Mouse (Mus musculus) gonadal fat pad, adult 2 months (tissue): Measurements from ENCODE around the gene Pim3. TPM values are rescaled to one million over a fixed set of nuclear protein-coding genes. Genes with fewer than 3 reads are reported as not detected.
A peak's percentile ranks its signal among the peaks of the same experiment; 100 is the strongest.

Source experiments
- DNase-seq: peaks from one replicate; pipeline ENCODE4 v3.0.0-alpha.2; 2012; ENCODE audit warnings: low read depth
- polyA plus RNA-seq: library from polyadenylated mRNA; depleted of rRNA; stranded (reverse); fragments of >200 nt; gene quantifications from 2 replicates; pipeline ENCODE4 v1.2.3, GENCODE M21; 2012

Pim3 gene
- polyA plus RNA-seq, 1 experiment, result 51.8 TPM

DNA sequence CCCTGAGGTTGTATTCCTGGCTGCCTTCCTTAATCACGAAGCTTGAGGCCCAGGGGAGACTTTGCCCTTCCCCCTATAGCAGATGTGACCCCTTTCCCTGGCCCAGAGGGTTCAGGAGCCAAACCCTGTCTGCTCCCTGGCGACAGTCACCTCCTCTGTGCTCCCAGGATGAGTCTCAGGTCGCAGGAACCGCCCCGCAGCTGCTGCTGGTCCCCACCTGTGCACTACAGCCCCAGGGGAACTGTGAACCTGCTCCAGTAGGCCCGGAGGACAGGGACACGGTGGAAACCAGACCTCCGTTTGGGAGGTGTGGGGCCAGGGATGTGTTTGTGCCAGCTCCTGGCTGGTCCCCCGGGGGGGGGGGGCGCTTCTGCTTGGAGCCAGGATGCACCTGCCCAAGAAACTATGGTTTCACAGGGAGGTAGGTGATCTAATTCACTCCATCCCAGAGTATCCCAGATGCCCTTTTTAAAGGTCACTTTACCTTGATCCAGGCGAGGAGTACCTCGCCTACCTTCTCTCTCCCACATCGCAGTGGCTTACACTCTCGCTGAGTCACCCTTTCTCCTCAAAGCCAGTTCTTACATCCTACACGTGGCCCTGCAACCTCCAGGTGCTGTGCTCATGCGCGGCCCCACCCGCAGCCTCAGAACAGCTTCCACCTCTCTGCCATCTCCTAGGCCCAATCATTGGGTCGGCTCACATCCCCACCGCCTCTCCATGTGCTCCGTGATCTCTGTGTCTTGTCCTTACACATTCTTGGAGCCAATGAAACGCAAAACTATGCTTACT is 19.5 kb downstream of the Pim3 start:
- no peak for DNase-seq

DNA sequence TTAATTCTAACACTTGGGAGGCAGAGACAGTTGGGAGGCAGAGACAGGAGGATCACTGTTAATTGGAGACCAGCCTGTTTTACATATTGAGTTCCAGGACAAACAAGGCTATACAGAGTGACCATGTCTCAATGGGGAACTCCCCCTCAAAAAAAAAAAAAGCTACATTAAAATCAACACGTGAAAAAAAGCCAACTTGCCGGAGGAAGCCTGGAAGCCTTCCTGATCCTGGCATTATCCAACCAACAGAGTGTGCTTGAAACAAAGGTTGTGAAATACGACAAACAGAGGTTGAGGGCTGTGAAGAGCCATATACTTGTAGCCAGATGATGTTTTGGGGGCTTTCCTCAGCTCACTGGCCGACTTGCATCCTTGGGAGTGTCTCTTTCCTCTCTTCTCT is 20.9 kb downstream of the Pim3 start:
- no peak for DNase-seq

DNA sequence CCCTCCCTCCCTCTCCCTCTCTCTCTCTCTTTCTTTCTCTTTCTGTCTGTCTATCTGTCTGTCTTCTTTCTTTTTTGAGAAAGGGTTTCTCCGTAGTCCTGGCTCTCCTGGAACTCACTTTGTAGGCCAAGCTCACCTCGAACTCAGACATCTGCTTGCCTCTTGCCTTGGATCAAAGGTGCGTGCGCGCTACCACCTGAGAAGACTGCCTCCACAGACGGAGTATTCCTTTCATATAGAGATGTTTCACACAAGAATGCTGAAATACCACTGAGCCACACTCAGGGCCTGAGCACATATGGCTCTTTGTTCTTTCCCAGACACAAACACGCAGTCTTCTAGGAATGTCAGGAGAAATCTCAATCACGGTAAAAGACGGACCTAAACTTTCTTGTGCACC is 21.4 kb downstream of the Pim3 start:
- DNase-seq, result no peak

DNA sequence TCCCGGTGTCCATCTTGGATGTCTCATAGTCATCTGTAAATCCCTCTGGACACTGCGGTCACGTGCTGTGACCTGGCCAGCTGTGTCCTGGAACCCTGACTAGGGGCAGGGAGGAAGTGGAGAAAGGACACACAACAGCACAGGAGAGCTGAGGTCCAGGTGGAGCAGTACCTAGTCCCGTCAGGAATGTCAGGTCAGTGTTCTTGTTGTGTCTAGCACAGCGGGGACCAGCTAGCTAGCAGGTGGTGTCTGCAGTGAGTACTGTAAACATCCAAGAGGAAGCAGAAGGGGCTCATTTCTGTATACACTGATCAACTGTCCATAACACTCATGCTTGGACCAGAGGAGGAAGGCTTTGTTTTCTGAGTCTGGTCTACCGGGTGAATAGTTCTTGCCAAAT is 23.4 kb downstream of the Pim3 start:
- DNase-seq, result no peak

DNA sequence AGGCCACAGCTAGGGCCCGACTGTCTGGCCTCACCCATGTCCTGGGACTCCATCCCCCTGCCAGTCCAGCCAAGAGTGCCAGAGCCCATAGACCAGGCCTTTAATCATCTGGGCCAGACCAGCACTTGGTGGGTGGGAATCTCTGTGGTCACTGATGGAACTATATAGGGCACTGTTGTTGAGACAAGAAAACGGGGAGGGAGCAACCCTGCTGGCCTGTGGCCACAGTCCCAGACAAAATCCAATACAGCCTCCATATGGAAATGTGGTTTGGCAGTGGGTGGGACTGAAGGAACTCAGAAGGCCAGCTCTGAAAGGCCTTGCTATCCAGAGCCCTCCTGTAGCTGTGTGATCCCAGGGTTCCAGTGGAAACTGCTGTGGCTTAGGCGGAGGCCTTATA is 27.0 kb downstream of the Pim3 start:
- no peak for DNase-seq

DNA sequence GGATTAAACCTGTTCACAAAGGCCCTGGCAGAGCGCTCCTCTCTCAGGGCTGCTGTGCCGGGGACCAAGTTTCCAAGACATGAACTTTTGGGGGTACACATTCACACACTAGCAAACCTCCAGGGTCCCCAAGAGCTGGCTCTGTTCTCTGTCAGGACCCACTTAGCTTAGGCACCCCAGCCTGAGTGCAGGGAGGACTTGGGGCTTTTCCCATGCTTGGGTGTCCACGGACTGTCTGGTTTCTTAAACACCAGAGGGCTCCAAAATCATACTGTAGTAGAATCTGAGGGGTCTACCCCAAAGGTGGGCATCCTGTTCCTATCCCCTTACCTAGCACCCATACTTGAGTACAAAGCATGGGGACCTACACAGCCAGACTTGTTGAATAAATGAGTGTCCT is 28.0 kb downstream of the Pim3 start:
- no peak for DNase-seq

DNA sequence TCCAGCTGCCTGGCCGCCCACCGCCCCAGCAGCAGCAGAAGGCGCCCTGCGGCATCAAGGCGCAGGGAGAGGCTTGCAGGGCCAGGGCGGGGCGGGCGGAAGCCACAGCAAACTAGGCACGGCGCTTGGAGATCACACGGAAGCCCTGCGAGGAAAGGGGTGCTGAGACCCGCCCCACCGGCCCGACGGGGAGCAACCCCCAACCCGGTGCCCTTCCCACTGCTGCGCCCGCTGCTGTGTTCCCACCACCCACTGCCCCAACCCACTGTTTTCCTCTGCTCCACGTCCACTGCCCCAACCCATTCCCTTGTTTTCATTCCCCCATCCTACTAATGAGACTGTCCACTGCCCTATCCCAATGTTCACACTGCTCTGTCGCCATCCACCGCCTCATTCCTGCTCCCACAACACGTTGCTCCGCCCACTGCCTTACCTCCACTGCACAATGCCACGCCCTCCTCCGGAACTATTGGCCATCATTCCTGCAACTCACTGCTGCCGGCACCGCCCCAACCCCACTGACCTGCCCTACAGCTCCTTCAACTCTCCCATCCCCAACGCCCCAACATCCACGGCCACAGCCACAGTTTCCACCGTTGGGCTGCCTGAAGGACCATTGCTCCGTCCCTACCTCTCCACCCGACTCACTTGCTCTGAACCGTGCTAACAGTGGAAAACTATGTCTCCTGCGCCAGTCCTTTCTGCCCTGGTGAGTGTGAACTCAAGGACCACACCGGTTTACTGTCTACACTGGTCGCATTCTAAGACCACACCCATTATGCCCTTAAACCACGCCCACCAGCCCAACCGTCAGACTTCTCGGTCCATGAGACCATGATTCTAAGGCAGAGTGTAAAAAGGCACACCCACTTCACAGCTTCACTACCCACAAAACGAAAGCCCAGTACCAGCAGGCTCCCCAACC is 29.0 kb downstream of the Pim3 start:
- DNase-seq, result peak; percentile 49

DNA sequence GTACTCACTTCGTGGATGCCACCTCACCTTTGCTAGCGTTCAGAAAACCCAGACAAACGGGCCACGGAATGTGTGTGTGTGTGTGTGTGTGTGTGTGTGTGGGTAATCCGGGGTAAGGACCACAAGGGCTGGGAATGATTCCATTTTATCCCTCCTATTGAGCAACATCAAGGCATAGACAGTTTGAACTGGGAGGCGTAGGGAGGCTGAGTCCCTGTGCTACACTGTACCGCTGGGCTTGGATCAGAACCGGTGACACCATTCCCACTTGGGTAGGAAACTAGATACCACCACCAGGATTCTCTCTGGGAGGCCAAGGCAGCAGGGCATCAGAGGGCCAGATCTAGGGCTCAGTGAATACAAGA is 29.7 kb downstream of the Pim3 start:
- no peak for DNase-seq

DNA sequence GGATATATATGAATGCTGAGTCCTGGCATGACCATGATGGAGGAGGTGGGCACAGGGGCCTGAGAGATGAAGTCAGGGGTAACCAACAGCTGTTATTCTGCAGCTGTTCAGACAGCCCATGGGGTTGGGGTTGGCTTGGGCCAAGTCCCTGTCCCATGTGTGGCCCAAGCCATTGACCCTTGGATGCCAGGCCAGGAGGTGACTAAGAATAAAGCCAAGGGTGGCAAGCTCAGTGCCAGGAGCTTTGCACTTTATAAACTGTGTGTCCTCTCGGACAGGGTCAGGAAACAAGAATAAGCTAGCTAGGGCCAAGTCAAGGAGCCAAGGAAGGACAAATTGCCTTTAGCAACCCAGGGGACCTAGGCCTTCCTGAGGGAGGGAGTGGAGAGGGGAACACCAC is 30.3 kb downstream of the Pim3 start:
- no peak for DNase-seq

DNA sequence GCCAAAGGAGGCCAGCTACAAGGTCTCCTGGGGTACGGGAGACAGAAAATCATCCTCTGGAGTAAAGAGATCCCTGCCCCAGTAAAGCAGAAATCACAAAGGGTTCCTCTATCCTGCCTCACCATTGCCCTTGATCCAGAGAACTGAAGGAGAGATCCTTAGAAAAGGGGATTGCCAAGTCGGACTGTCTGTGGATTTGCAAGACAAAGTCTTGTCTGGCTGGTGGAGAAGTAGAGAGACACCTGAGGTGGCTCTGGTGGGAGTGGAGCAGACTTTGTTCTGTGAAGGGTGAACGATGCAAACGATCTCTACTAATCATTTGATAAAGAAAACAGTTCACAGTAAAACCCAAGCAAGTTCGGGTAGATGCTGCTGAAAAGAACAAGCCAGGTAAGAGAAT is 30.9 kb downstream of the Pim3 start:
- DNase-seq, result no peak

DNA sequence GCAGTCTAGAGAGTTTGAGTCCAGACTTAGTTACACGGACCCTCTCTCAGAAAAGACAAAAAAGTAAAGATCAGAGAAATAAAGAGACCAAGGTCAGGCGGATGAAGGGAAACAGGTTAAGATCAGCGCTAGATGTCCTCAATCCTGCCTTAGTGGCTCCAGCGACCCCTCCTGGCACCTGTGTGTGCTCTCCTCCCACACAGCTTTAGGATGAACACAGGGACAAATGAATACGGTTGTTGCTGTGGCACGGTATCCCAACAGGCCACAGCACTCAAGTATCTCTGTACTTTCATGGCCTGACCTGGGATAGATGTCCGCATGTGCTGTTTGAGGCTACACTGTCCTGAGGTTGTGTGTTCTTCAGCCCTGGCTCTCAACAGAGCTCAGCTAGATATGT is 33.1 kb downstream of the Pim3 start:
- no peak for DNase-seq

DNA sequence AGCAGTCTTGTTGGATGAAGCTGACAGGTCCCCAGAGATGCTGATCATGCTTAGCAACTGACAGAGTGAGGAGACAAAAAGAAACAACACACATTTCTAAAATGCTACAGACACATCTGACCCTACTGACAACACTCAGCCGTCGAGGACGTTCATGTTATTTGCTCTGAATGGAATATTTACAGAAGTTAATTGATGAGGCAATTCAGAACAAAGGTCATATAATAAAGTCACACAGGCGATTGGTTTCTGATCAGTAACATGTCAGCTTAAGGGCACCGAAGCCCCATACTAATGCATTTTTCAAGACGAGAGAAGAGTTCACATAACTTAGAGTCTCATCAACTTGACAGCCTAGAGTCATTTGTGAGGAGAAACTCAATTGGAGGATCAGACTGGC is 33.9 kb downstream of the Pim3 start:
- DNase-seq, result no peak

DNA sequence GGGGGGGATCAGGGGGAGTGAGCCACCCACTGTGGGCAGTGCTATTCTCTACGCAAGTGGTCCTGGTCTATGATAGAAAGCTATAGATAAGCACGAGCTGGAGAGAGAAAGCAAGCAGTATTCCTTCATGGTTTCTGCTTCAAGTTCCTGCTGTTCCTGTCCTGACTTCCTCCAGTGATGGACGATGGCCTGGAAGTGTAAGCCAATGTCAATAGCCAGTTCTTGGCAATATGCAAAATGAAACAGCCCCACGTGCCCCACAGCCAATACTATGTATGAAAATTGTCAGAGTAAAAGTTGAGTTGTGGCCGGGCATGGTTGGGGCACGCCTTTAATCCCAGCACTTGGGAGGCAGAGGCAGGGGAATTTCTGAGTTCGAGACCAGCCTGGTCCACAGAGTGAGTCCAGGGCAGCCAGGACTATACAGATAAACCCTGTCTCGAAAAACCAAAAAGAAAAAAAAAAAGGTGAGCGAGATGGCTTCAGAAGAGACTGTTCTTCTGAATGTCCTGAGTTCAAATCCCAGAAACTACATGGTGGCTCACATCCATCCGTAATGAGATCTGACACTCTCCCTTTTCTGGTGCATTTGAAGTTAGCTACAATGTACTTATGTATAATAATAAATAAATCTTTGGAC is 34.5 kb downstream of the Pim3 start:
- no peak for DNase-seq

DNA sequence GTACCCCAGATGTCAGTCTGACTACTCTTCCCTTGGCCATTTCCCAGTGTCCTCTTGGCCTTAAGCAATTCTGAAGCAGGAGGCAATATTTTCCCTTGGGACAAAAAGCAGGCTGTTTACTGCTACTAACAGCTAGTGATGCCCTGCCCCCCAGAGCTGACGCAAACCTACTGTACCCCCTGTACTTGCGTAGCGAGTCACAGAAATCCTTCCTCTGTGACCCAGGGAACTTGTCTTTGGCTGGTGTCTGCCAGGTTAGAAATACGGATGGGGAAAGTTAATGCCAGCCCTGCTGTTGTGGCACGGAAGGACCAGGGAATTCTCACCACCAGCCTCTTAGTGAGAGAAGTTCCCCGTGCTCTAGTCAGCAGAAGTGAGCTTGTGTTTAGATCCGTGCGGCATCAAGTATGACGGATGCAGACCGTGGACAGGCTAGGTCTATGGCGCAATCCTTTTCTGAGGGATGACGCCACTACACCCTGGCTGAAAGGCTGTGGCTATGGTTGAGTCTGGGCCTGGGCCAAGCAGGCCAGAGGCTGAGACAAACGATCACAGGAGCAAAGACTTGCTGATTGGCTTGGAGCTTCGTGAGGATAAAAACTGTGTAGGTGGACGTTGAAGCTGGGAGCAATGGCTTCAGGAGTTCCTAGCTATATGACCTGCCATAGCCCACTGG is 40.4 kb downstream of the Pim3 start:
- peak; percentile 59 for DNase-seq

DNA sequence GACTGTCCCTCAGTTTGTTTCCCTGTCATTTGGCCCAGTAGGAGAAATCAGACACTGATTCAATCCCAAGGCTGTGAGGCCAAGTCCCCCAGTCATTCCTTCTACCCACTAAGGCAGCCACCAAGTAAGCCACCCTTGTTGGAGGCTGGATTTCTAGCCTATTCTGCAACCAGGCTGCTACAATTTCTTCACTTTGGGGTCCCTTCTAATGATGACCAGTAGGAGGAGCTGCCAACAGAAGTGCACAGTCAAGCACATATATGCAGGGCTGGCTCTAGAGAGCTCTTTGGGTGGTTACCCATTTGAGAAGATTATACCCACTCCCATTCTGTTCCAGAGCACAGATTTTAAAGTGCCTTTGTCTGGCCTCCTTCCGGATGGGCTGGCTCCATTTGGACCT is 41.1 kb downstream of the Pim3 start:
- no peak for DNase-seq

DNA sequence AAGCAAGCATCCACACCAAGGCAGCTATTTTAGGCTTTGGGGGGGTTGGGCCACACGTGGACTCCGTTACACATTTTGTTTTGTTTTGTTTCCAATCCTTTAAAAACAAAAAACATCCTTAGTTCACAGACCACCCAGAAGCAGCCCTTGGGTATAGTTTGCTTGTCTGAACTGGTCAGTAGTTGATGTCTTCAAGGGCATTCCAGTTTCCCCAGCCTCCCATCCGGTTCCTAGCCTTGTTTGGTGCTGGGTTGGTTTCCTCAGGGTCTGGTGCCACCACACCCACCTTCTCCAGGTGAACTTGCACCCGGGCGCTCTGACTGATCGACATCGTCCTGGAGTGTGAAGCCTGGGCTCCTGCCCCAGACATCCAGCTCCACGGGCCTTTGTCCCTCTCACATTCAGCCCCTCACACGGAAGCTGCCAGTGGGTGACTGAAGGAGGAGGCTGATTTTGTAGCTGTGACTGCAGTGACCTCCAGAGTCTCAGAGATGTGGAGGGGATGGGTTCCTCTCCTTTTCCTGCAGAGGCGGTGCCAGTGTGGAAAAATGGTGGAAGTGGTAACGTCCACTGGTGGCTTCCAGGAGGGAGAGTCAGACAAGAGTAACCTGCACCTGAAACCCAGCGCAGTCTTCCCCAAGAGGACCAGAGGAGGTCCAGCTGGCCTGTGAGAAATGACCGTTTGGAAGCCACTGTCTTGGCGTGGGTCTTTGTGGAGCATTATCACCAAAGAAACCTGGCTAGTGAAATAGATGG is 42.2 kb downstream of the Pim3 start:
- DNase-seq, result no peak

DNA sequence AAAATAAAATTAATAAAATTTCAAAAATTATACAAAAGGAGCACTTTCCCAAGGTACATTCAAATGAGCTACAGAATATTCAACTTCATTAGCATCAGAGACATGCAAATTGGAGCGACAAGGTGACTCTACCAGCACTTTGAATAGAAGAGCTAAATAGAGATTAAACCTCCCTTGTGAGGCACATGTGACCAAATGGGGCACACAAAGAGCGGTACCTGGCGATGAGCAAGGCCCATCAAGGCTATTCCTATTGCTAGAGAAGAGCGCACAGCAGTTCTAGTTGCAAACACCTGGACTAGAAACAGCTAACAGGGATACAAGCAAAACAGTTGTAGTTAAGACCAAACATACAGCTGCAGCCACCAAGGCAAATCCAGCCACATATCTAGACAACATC is 44.4 kb downstream of the Pim3 start:
- DNase-seq, result no peak

DNA sequence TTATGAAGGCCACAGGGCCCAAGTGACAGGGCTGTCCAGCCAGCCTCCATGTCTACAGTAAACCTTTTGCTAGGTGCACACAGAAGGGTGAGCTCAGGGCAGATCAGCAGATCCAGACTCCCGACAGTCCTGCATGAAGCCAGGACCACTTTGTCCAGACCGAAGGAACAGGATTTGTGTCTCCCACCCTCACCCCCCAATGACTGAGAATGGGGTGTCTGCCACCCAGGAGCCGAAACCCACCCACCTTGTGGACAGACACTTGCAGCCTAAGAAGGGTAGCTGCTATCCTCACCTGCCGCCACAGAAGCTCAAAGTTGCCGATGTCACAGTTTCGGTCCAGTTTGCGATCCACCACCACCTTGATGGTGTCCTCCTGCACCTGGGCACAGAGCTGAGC is 53.1 kb downstream of the Pim3 start:
- DNase-seq, result no peak
